Mouse (Mus musculus): ENCODE results near the gene Pygo2. TPM values are rescaled to one million over a fixed set of nuclear protein-coding genes. Genes with fewer than 3 reads are reported as not detected.
A peak's percentile ranks its signal among the peaks of the same experiment; 100 is the strongest.

Gene Pygo2
- polyA plus RNA-seq, 1 experiment from 2014 or later: 5.9 TPM

DNA sequence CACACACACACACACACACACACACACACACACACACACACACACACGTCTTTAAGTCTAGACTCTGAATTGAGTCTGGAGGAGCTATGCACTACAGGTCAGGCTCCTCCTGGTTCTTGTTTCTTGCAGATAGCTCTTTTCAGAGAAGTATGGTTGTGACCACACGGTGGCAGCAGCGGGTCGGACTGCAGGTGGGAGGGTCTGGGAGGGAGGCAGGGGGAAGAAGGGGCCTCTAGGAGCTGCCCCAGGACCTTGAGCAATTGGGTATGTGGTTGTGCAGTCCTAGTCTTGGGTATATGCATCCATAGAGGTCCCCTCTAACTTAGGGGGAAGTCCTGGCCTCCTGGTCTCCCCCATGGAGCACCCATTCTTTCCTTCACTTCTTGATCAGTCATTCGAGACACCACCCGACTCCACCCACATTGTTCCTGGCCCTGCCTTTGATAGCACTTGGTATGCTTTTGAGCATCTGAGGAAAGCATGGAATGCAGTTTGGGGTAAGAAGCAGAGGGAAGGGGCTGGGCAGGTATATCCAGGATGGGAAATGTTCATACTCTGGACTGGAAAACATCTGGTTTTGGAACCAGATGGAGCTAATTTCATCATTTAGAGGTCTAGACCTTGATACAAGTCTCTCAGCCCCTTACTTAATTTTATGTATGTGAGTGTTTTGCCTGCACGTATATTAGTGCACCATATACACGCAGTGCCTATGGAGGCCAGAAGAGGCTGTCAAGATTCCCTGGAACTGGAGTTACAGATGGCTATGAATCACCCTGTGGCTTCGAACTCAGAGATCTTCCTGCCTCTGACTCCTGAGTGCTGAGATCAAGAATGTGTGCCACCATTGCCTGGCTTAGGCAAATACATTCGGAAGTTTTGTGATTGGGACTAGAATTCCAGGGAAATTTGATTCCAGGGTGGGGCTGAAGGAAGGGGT, 27.0 kb downstream of the Pygo2 start:
- H3K4me1 ChIP-seq (ENCODE audit: insufficient read depth): peaks cover 20% of the 10 kb centered on the region
- no peak overlapping the region for H3K4me3 ChIP-seq (ENCODE audit: low read depth, low read length)
- H3K27ac ChIP-seq (ENCODE audit: low read depth): no peak overlapping the region
- H3K36me3 ChIP-seq (replicated peaks; ENCODE audit: insufficient read depth, low read length): no peaks in the 10 kb centered on the region
- peak; percentile 89 for DNase-seq
- H3K9ac ChIP-seq (replicated peaks): no peak overlapping the region
- 41% methylated on average over 10 of the region's 10 CpGs for WGBS (ENCODE audit: insufficient replicate concordance)
- peak overlapping the region; percentile 31; the same call in 1 of the 2 replicates for H3K4me2 ChIP-seq (ENCODE audit: low read depth, low read length)
- no peak; the same call in 1 of the 2 replicates for ATAC-seq
- TF ChIP-seq CTCF (IDR thresholded peaks at IDR 0.05; ENCODE audit: low read depth) (peak; percentile 91), EP300 (IDR thresholded peaks at IDR 0.05; ENCODE audit: low read depth) (no peak)
- no peaks in the 10 kb centered on the region for H3K9me3 ChIP-seq (ENCODE audit: low read length)
- no peaks in the 10 kb centered on the region for H3K27me3 ChIP-seq (ENCODE audit: insufficient read depth, low read length)

DNA sequence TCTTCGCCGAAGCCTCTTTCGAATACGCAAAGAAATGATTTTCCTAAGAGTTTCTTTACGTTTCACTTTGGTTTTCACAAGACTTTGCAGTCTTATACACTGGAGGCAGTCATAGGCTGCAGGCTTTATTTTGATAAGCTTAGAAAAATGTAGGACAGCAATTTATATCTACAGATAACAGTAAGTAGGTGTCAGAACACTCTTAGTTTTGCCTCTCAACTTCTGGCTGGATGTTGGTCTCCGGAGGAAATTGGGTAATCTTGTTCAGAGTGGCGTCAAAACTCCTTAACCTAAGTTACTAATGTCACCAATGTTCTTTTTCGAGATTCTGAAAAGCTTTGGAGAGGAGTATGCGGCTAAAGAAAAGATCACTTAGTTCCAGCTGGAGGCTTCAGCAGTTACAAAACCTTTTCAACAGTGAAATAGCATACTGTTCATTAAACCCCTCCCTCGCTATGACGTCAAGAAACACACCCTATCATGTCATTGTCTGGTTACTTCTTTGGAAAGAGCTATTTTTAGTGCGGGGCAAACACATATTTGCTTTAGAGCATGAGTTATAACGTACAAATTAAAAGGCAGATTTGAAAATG, 28.5 kb downstream of the Pygo2 start:
- H3K4me2 ChIP-seq (ENCODE audit: low read depth, low read length): peak overlapping the region; percentile 93
- no peak for TF ChIP-seq CTCF (IDR thresholded peaks at IDR 0.05; ENCODE audit: low read depth)
- TF ChIP-seq EP300 (IDR thresholded peaks at IDR 0.05; ENCODE audit: low read depth): no peak
- no peaks in the 10 kb centered on the region for H3K9me3 ChIP-seq (ENCODE audit: low read length)
- H3K9ac ChIP-seq (replicated peaks): no peak overlapping the region
- H3K27me3 ChIP-seq (ENCODE audit: insufficient read depth, low read length): no peaks in the 10 kb centered on the region
- DNase-seq (peak; percentile 30), ATAC-seq (peak; percentile 75)
- H3K36me3 ChIP-seq (replicated peaks; ENCODE audit: insufficient read depth, low read length): no peaks in the 10 kb centered on the region
- H3K27ac ChIP-seq (ENCODE audit: low read depth): peak overlapping the region; percentile 62
- WGBS (ENCODE audit: insufficient replicate concordance): 38% methylated on average over 13 of the region's 13 CpGs
- H3K4me1 ChIP-seq (ENCODE audit: insufficient read depth): peaks cover 20% of the 10 kb centered on the region
- H3K4me3 ChIP-seq (ENCODE audit: low read depth, low read length): peak overlapping the region; percentile 67

DNA sequence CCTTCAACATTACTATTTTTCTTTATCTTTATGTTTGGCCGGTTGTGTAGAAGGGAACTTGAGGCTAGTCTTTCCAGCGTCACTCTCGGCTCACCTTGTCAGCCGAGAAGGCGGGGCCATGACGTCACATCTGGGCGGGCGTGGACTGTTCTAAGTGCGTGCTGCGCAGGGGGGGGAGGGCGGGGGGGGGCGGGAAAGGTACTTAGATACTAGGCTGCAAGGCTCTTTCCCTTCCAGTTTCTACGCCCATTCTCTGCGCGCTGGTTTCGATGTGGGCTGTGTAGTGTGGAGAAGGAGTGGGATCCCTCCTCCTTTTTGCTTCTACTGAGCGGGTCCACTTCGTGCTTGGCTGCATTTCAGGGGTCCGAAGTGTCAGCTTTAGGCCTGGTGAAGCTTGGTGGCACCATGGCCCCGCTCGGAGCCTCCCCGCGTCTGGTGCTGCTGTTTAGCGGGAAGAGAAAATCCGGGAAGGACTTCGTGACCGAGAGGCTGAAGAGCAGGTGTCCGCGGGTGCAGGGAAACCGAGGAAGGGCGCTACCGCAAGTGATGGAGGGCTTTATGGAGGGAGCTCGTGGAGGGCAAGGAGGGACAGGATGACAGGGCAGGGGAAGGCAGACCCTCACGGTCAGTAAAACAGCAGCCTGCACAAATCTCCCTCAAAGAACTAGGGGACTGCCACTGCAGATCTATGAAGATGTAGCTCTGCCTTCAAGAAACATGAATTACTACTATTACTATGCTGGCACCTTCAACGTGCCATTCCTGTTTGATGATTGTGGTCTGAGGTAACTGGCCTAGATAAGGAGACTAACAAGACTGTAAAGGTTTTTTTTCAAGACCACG, 29.2 kb downstream of the Pygo2 start:
- TF ChIP-seq EP300 (IDR thresholded peaks at IDR 0.05; ENCODE audit: low read depth) (no peak), CTCF (IDR thresholded peaks at IDR 0.05; ENCODE audit: low read depth) (no peak)
- H3K9me3 ChIP-seq (ENCODE audit: low read length): no peaks in the 10 kb centered on the region
- peak; percentile 93 for ATAC-seq
- peaks cover 20% of the 10 kb centered on the region for H3K4me1 ChIP-seq (ENCODE audit: insufficient read depth)
- peak; percentile 96 for DNase-seq
- no peaks in the 10 kb centered on the region for H3K36me3 ChIP-seq (replicated peaks; ENCODE audit: insufficient read depth, low read length)
- 3% methylated on average over 34 of the region's 36 CpGs for WGBS (ENCODE audit: insufficient replicate concordance)
- peak overlapping the region; percentile 67 for H3K4me3 ChIP-seq (ENCODE audit: low read depth, low read length)
- peak overlapping the region; percentile 70 for H3K9ac ChIP-seq (replicated peaks)
- H3K4me2 ChIP-seq (ENCODE audit: low read depth, low read length): peak overlapping the region; percentile 93
- H3K27me3 ChIP-seq (ENCODE audit: insufficient read depth, low read length): no peaks in the 10 kb centered on the region
- peak overlapping the region; percentile 62 for H3K27ac ChIP-seq (ENCODE audit: low read depth)

GRCm38 (mm10) chr3:89468268-89468667, 38.3 kb downstream of the Pygo2 start:
- DNase-seq: no peak
- H3K27ac ChIP-seq (ENCODE audit: low read depth): no peak overlapping the region
- H3K9ac ChIP-seq (replicated peaks): no peak overlapping the region
- WGBS (ENCODE audit: insufficient replicate concordance): 62% methylated on average over 4 of the region's 4 CpGs
- H3K9me3 ChIP-seq (ENCODE audit: low read length): no peaks in the 10 kb centered on the region
- TF ChIP-seq CTCF (IDR thresholded peaks at IDR 0.05; ENCODE audit: low read depth) (no peak), EP300 (IDR thresholded peaks at IDR 0.05; ENCODE audit: low read depth) (no peak)
- no peak for ATAC-seq
- no peak overlapping the region for H3K4me3 ChIP-seq (ENCODE audit: low read depth, low read length)
- peaks cover 12% of the 10 kb centered on the region for H3K36me3 ChIP-seq (replicated peaks; ENCODE audit: insufficient read depth, low read length)
- H3K27me3 ChIP-seq (ENCODE audit: insufficient read depth, low read length): no peaks in the 10 kb centered on the region
- no peaks in the 10 kb centered on the region for H3K4me1 ChIP-seq (ENCODE audit: insufficient read depth)
- H3K4me2 ChIP-seq (ENCODE audit: low read depth, low read length): no peak overlapping the region

- no peaks in the 10 kb centered on the region for H3K9me3 ChIP-seq (ENCODE audit: low read length)
- no peaks in the 10 kb centered on the region for H3K27me3 ChIP-seq (ENCODE audit: insufficient read depth, low read length)
- no peak for TF ChIP-seq CTCF (IDR thresholded peaks at IDR 0.05; ENCODE audit: low read depth)
- no peak for TF ChIP-seq EP300 (IDR thresholded peaks at IDR 0.05; ENCODE audit: low read depth)
- no peak overlapping the region for H3K4me3 ChIP-seq (ENCODE audit: low read depth, low read length)
- H3K36me3 ChIP-seq (replicated peaks; ENCODE audit: insufficient read depth, low read length): peaks cover 12% of the 10 kb centered on the region
- H3K4me2 ChIP-seq (ENCODE audit: low read depth, low read length): no peak overlapping the region
- 40% methylated on average over 7 of the region's 7 CpGs for WGBS (ENCODE audit: insufficient replicate concordance)
- no peak for ATAC-seq
- no peak overlapping the region for H3K9ac ChIP-seq (replicated peaks)
- no peak for DNase-seq
- no peak overlapping the region for H3K27ac ChIP-seq (ENCODE audit: low read depth)
- H3K4me1 ChIP-seq (ENCODE audit: insufficient read depth): no peaks in the 10 kb centered on the region
Observed at GRCm38 (mm10) chr3:89472280-89472679, 42.3 kb downstream of the Pygo2 start.
